Mouse (Mus musculus) myocyte (in vitro differentiated cells): ENCODE results near the gene Utp3.

Source experiments
- CEBPB ChIP-seq: IDR thresholded peaks from 2 replicates; pipeline ENCODE4 v1.6.1; 2011; ENCODE audit warnings: mild to moderate bottlenecking, moderate library complexity; ENCODE audit not compliant: poor library complexity, insufficient read depth, severe bottlenecking
- E2F4 ChIP-seq: IDR thresholded peaks from one replicate; pipeline ENCODE4 v1.6.1; 2011; ENCODE audit warnings: mild to moderate bottlenecking, control low read depth, moderate library complexity; ENCODE audit not compliant: insufficient read depth
- MAX ChIP-seq: IDR thresholded peaks from one replicate; pipeline ENCODE4 v1.6.1; 2011; ENCODE audit warnings: low read depth, mild to moderate bottlenecking, control low read depth
- MYOD1 ChIP-seq, 3 experiments: IDR thresholded peaks; one replicate each; pipeline ENCODE4 v1.6.1; 2011; ENCODE audit warnings: control low read depth in 2 of 3, low read depth in 2 of 3, mild to moderate bottlenecking in 2 of 3, moderate library complexity in 1 of 3; ENCODE audit not compliant: insufficient read length in 2 of 3, control insufficient read depth in 1 of 3
- POLR2A ChIP-seq: IDR thresholded peaks from one replicate; pipeline ENCODE4 v1.6.1; 2011; ENCODE audit warnings: low read depth, mild to moderate bottlenecking, control low read depth, moderate library complexity; ENCODE audit not compliant: insufficient read length
- POLR2AphosphoS2 ChIP-seq: IDR thresholded peaks from one replicate; pipeline ENCODE4 v1.6.1; 2011; ENCODE audit warnings: low read depth, control low read depth; ENCODE audit not compliant: insufficient read length
- REST ChIP-seq: IDR thresholded peaks from one replicate; pipeline ENCODE4 v1.6.1; 2011; ENCODE audit warnings: mild to moderate bottlenecking, control low read depth, moderate library complexity; ENCODE audit not compliant: insufficient read depth, insufficient read length
- SRF ChIP-seq: IDR thresholded peaks from one replicate; pipeline ENCODE4 v1.6.1; 2011; ENCODE audit warnings: low read depth; ENCODE audit not compliant: control insufficient read depth, insufficient read length
- USF1 ChIP-seq: IDR thresholded peaks from one replicate; pipeline ENCODE4 v1.6.1; 2011; ENCODE audit warnings: low read depth, mild to moderate bottlenecking, control low read depth, moderate library complexity

DNA sequence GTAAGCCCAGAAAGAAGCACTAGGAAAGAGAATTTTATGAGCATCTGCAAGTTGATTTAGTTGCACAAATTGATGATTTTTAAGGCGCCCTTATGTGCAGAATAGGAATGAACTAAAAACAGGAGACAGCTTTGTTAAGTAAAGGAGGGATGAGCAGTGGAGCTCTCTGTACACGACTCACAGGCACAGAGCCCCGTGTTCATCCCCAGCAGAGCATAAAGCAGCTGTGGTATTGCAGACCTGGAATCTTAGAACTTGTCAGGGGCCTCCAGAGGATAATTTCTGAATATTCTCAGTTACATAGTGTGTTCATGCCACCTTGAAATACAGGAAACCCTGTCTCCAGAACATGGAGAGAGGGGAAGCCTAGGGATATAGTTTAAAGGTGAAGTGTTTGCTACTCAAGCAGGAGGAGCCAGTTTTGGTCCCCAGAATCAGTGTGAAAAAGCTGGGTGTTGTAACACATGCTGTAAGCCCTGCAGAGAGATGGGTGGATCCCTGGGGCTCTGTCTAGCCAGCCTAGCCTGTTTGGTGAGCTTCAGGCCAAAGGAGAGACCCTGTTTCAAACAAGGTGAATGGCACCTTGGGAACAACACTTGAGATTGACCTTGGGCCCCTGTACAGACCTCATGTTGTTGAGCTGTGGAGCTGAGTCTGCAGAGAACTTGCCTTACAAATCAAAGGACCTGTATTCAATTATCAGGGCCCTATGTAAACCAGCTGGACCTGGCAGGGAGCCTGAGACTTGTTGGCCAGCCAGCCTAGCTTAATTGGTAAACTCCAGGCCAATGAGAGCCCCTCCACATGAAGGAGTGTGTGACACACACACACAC, 21.5 kb downstream of the Utp3 start:
- no peak for TF ChIP-seq USF1
- no peak for TF ChIP-seq POLR2A
- TF ChIP-seq E2F4 = no peak
- TF ChIP-seq MYOD1 (IDR thresholded peaks at IDR 0.05; ENCODE audit: control insufficient read depth in 1 of 3, insufficient read length in 2 of 3, low read depth in 2 of 3) = no peak
- no peak for TF ChIP-seq MAX
- TF ChIP-seq REST = no peak
- no peak for TF ChIP-seq SRF
- TF ChIP-seq POLR2AphosphoS2 = no peak
- no peak for TF ChIP-seq CEBPB
